Comparison of ENCODE assay signal across 31 mouse cellular contexts in genomic region chr6:95374266-95374665, GRCm38 (mm10). TPM values are rescaled to one million over a fixed set of nuclear protein-coding genes. Genes with fewer than 3 reads are reported as not detected.
DNase-seq lines count a peak whose midpoint lies in the region; ATAC-seq and TF ChIP-seq lines count a peak whose summit lies in the region.
"Had no signal": no experiment of that assay in that cellular context is flagged by ENCODE, and none has a peak within 500 bp of the region (broad histone marks: within the 10 kb centered on the region; RNA-seq: fewer than 3 reads in every experiment).

No protein-coding gene starts in this region.

- intact Hi-C loops in left cerebral cortex, adult 2 months (cut with DNase I): loop anchor here (5.0 kb wide), 3 partner anchors 102 to 718 kb away; no protein-coding TSS in a partner anchor

- TF ChIP-seq CTCF in left cerebral cortex, adult 2 months (IDR thresholded peaks at IDR 0.05): no peak

- ATAC-seq in frontal cortex, adult (ENCODE audit: low TSS enrichment): peak; percentile 80
- ATAC-seq: activated CD4-positive, CD25-positive, alpha-beta regulatory T cell, adult 4 months; forebrain, embryonic 14.5 days; forebrain, postnatal 0 days; hindbrain, embryonic 16.5 days had no signal

- H3K27ac ChIP-seq in left cerebral cortex, adult 2 months: no peak overlapping the region
- H3K27ac ChIP-seq: embryonic facial prominence, embryonic 12.5 days; embryonic facial prominence, embryonic 15.5 days; heart, embryonic 15.5 days; hindbrain, embryonic 10.5 days; hindbrain, embryonic 13.5 days had no signal

- no peak overlapping the region for H3K4me3 ChIP-seq in left cerebral cortex, adult 2 months
- H3K4me3 ChIP-seq: embryonic facial prominence, embryonic 12.5 days; embryonic facial prominence, embryonic 15.5 days; heart, embryonic 12.5 days; heart, embryonic 15.5 days; hindbrain, embryonic 10.5 days; hindbrain, embryonic 13.5 days had no signal

- no peak for DNase-seq in frontal cortex, postnatal 10 days (ENCODE audit: low spot score in 2 of 2)
- peak; percentile 16 to 21 for DNase-seq in left cerebral cortex, adult 2 months (ENCODE audit: extremely low spot score in 1 of 2, low spot score in 2 of 2)
- DNase-seq in left cerebral cortex, adult 11 months (ENCODE audit: low spot score): no peak
- peak; percentile 44 to 50 for DNase-seq in right cerebral cortex, adult 2 months (ENCODE audit: low spot score in 2 of 2)
- no peak for DNase-seq in right cerebral cortex, postnatal 10 days (ENCODE audit: low spot score in 2 of 2)
- peak; percentile 60 for DNase-seq in telencephalon, adult 2 months (ENCODE audit: low read depth, low spot score)
- DNase-seq in kidney, postnatal 25 days: no peak
- DNase-seq: adrenal gland, adult 8-10 months; adrenal gland, postnatal 36 days; cerebellum, adult 11 months; cerebellum, adult 2 months; cerebellum, adult 9-11 months; cerebellum, postnatal 25 days; forebrain, postnatal 0 days; gastrocnemius, postnatal 25 days; heart, adult 18-20 months; heart, postnatal 10 days; heart, postnatal 36 days had no signal

RNA-seq across cellular contexts. Expression of gene Gm10234, which starts 52.4 kb away (rescaled TPM):
- not detected for total RNA-seq in left cerebral cortex, adult 2 months (2021)
- total RNA-seq: adrenal gland, adult 8-10 months; adrenal gland, postnatal 36 days; common myeloid progenitor, adult 5-6 weeks; ES-E14; forebrain, postnatal 0 days; gastrocnemius, adult 8-10 months; gastrocnemius, postnatal 25 days; heart, adult 18-20 months; heart, postnatal 10 days; heart, postnatal 36 days had no signal

Comparison
In these comparisons a context has a peak if more than half of its experiments do, and no peak if none do; other contexts are left out.
1. DNase-seq: peak in left cerebral cortex, adult 2 months (2 of 2), right cerebral cortex, adult 2 months (2 of 2) and telencephalon, adult 2 months (single experiment); none in frontal cortex, postnatal 10 days (0 of 2), left cerebral cortex, adult 11 months (single experiment), right cerebral cortex, postnatal 10 days (0 of 2) and kidney, postnatal 25 days (0 of 2).